In genomic region chr12:101026518-101026917, GRCm38 (mm10) we compare ENCODE assay signal across 9 mouse cellular contexts. TPM values are rescaled to one million over a fixed set of nuclear protein-coding genes. Genes with fewer than 3 reads are reported as not detected.
DNase-seq lines count a peak whose midpoint lies in the region; ATAC-seq lines count a peak whose summit lies in the region.
"Had no signal": no experiment of that assay in that cellular context is flagged by ENCODE, and none has a peak within 500 bp of the region (broad histone marks: within the 10 kb centered on the region; RNA-seq: fewer than 3 reads in every experiment).

No protein-coding gene starts in this region.

- intact Hi-C loops in heart, postnatal 10 days (cut with DNase I), result no loop called here

- peaks cover 38% of the 10 kb centered on the region for H3K4me1 ChIP-seq in heart, embryonic 13.5 days
- no peaks in the 10 kb centered on the region; the same call in 1 of the 2 replicates for H3K4me1 ChIP-seq in embryonic facial prominence, embryonic 11.5 days (ENCODE audit: control insufficient read depth, insufficient read depth, low read length)
- peaks cover 57% of the 10 kb centered on the region for H3K4me1 ChIP-seq in kidney, embryonic 15.5 days
- peaks cover 48% of the 10 kb centered on the region for H3K4me1 ChIP-seq in midbrain, embryonic 12.5 days

- no peak overlapping the region for H3K27ac ChIP-seq in heart, embryonic 13.5 days (replicated peaks)
- H3K27ac ChIP-seq in embryonic facial prominence, embryonic 11.5 days (replicated peaks; ENCODE audit: low read depth, low read length), result no peak overlapping the region
- H3K27ac ChIP-seq in kidney, embryonic 15.5 days, result no peak overlapping the region
- no peak overlapping the region for H3K27ac ChIP-seq in midbrain, embryonic 12.5 days (replicated peaks)

- DNase-seq in heart, postnatal 10 days, result no peak
- no peak for DNase-seq in embryonic facial prominence, embryonic 11.5 days (ENCODE audit: low spot score)
- DNase-seq in c-Kit-positive CD71-positive TER-119-positive erythroid progenitor cells, embryonic 14.5 days (ENCODE audit: low spot score), result no peak
- DNase-seq in thymus, postnatal 0 days (ENCODE audit: low spot score), result no peak
- no peak for DNase-seq in B cell, adult 2 months

- H3K36me3 ChIP-seq in heart, embryonic 13.5 days, result no peaks in the 10 kb centered on the region
- H3K36me3 ChIP-seq in embryonic facial prominence, embryonic 11.5 days (replicated peaks; ENCODE audit: control insufficient read depth, insufficient read depth, low read depth, low read length), result no peaks in the 10 kb centered on the region
- H3K36me3 ChIP-seq in kidney, embryonic 15.5 days, result peaks cover 13% of the 10 kb centered on the region
- peaks cover 10% of the 10 kb centered on the region for H3K36me3 ChIP-seq in midbrain, embryonic 12.5 days

- ATAC-seq in heart, embryonic 13.5 days (ENCODE audit: extremely low read depth, insufficient number of reproducible peaks, low FRiP score, low TSS enrichment), result no peak
- ATAC-seq in embryonic facial prominence, embryonic 11.5 days (replicated peaks; ENCODE audit: insufficient number of reproducible peaks, low FRiP score, low TSS enrichment, low read depth), result no peak
- no peak for ATAC-seq in kidney, embryonic 15.5 days (replicated peaks; ENCODE audit: low FRiP score)
- ATAC-seq in midbrain, embryonic 12.5 days (ENCODE audit: low FRiP score, low read depth), result no peak
- ATAC-seq: Patski had no signal

- 60% methylated on average over 7 of the region's 7 CpGs for WGBS in heart, embryonic 13.5 days
- 60% methylated on average over 7 of the region's 7 CpGs for WGBS in embryonic facial prominence, embryonic 11.5 days
- WGBS in kidney, embryonic 15.5 days, result 41% methylated on average over 7 of the region's 7 CpGs
- 49% methylated on average over 7 of the region's 7 CpGs for WGBS in midbrain, embryonic 12.5 days

- H3K27me3 ChIP-seq in heart, embryonic 13.5 days (replicated peaks), result peaks cover 65% of the 10 kb centered on the region
- peaks cover 10% of the 10 kb centered on the region for H3K27me3 ChIP-seq in embryonic facial prominence, embryonic 11.5 days (ENCODE audit: control insufficient read depth, insufficient read depth, low read length)
- H3K27me3 ChIP-seq in kidney, embryonic 15.5 days, result peaks cover 9% of the 10 kb centered on the region
- H3K27me3 ChIP-seq in midbrain, embryonic 12.5 days, result peaks cover 7% of the 10 kb centered on the region
- H3K27me3 ChIP-seq: Patski had no signal

- peak overlapping the region; percentile 85; the same call in 1 of the 2 replicates for H3K9ac ChIP-seq in heart, embryonic 13.5 days
- H3K9ac ChIP-seq in embryonic facial prominence, embryonic 11.5 days (replicated peaks; ENCODE audit: low read length), result no peak overlapping the region
- peak overlapping the region; percentile 38; the same call in 1 of the 2 replicates for H3K9ac ChIP-seq in kidney, embryonic 15.5 days
- 0 out of 2 replicates have a peak overlapping the region, but pooled peaks have one; percentile 86 for H3K9ac ChIP-seq in midbrain, embryonic 12.5 days (replicated peaks)

- no peaks in the 10 kb centered on the region for H3K9me3 ChIP-seq in heart, embryonic 13.5 days
- no peaks in the 10 kb centered on the region for H3K9me3 ChIP-seq in embryonic facial prominence, embryonic 11.5 days (replicated peaks; ENCODE audit: control insufficient read depth, low read length)
- H3K9me3 ChIP-seq in kidney, embryonic 15.5 days (replicated peaks), result no peaks in the 10 kb centered on the region
- no peaks in the 10 kb centered on the region for H3K9me3 ChIP-seq in midbrain, embryonic 12.5 days

- peak overlapping the region; percentile 99 for H3K4me2 ChIP-seq in heart, embryonic 13.5 days
- H3K4me2 ChIP-seq in embryonic facial prominence, embryonic 11.5 days (ENCODE audit: low read depth, low read length), result peak overlapping the region; percentile 93
- H3K4me2 ChIP-seq in kidney, embryonic 15.5 days, result peak overlapping the region; percentile 95
- peak overlapping the region; percentile 82 for H3K4me2 ChIP-seq in midbrain, embryonic 12.5 days (replicated peaks)

- no peak overlapping the region; the same call in 1 of the 2 replicates for H3K4me3 ChIP-seq in heart, embryonic 13.5 days
- H3K4me3 ChIP-seq in embryonic facial prominence, embryonic 11.5 days (ENCODE audit: low read depth, low read length), result peak overlapping the region; percentile 19
- H3K4me3 ChIP-seq in kidney, embryonic 15.5 days (replicated peaks), result peak overlapping the region; percentile 69
- peak overlapping the region; percentile 78 for H3K4me3 ChIP-seq in midbrain, embryonic 12.5 days

RNA-seq across cellular contexts. Expression of gene Ccdc88c, which starts 2.3 kb away (rescaled TPM):
- 1.8 and 1.9 TPM in 2 replicates for polyA plus RNA-seq in heart, embryonic 13.5 days (2015; fragmentation: Nextera tagmentation; extraction: Ambion mirVana)
- total RNA-seq in heart, postnatal 10 days (2021), result 10 to 100 TPM; 11.9 to 13.2 TPM
- 4.8 and 5.2 TPM in 2 replicates for polyA plus RNA-seq in embryonic facial prominence, embryonic 11.5 days (2014; fragmentation: Nextera tagmentation; extraction: Ambion mirVana)
- 12.5 and 12.7 TPM in 2 replicates for polyA plus RNA-seq in kidney, embryonic 15.5 days (2015; fragmentation: Nextera tagmentation; extraction: Ambion mirVana)
- 17.1 and 19.6 TPM in 2 replicates for polyA plus RNA-seq in midbrain, embryonic 12.5 days (2016; fragmentation: Nextera tagmentation; extraction: Ambion mirVana)
- 17.1 and 24.5 TPM in 2 replicates for polyA plus RNA-seq in thymus, postnatal 0 days (2015; fragmentation: Nextera tagmentation; extraction: Ambion mirVana)

RNA-seq across cellular contexts. Expression of gene Ppp4r3a, which starts 57.0 kb away (rescaled TPM):
- polyA plus RNA-seq in heart, embryonic 13.5 days (2015; fragmentation: Nextera tagmentation; extraction: Ambion mirVana), result 24.2 and 25.6 TPM in 2 replicates
- total RNA-seq in heart, postnatal 10 days (2021), result 10 to 100 TPM; 37.6 to 38.9 TPM
- polyA plus RNA-seq in embryonic facial prominence, embryonic 11.5 days (2014; fragmentation: Nextera tagmentation; extraction: Ambion mirVana), result 56.4 and 62.9 TPM in 2 replicates
- 43.5 and 44.0 TPM in 2 replicates for polyA plus RNA-seq in kidney, embryonic 15.5 days (2015; fragmentation: Nextera tagmentation; extraction: Ambion mirVana)
- polyA plus RNA-seq in midbrain, embryonic 12.5 days (2016; fragmentation: Nextera tagmentation; extraction: Ambion mirVana), result 79.5 and 80.2 TPM in 2 replicates
- 34.1 and 44.2 TPM in 2 replicates for polyA plus RNA-seq in thymus, postnatal 0 days (2015; fragmentation: Nextera tagmentation; extraction: Ambion mirVana)
